Mouse (Mus musculus): ENCODE measurements around the gene Mks1. TPM values are rescaled to one million over a fixed set of nuclear protein-coding genes. Genes with fewer than 3 reads are reported as not detected.

Mks1 gene
- polyA plus RNA-seq (2015; fragmentation: Illumina TruSeq; extraction: RNeasy Lipid Tissue Mini Kit (QIAGEN cat#74804); ENCODE audit: low read depth, low replicate concordance): 5.4 TPM

DNA sequence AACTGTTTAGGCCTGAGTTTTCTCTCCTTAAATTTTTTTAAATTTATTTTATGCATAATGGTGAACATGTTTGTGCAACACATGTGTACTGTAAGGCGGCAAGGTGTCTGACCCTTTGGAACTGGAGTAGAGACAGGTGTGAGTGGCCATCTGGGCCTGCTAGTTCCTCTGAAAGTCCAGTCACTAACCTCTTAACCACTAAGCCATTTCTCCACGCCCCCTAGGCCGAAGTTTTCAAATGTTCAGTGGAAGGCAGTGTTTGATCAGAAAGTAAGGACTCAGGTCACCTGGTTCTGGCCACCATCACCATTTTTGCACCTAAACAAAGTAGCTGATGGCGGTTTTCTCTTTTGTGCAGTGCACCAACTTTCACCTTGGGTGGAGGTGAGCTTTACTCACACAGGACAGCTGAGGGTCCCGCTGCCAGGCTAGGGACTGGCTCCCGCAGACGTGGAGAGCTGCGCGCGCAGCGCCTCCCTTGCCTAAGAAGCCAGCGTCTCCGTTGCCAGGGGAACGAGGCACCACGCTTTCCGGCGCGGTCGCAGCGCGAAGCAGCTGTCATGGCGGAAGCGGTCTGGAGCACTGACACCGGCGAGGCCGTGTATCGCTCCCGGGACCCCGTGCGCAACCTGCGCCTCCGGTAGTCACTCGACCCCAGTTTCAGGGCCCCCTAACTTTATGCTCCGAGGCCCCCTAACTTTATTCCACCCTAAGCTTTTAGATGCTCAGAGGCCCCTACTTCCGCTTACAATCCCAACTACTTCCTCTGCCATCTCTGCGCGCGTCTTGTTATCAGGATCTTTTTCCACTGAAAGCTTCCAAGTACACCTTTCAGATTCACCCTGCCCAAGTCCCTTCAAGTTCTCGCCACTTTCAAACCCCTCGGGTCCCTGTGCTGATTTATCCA is at the start of gene Mks1:
Gene Mks1, plus strand, starts transcription at position 526 of the 907 bp plus-strand sequence.

DNA sequence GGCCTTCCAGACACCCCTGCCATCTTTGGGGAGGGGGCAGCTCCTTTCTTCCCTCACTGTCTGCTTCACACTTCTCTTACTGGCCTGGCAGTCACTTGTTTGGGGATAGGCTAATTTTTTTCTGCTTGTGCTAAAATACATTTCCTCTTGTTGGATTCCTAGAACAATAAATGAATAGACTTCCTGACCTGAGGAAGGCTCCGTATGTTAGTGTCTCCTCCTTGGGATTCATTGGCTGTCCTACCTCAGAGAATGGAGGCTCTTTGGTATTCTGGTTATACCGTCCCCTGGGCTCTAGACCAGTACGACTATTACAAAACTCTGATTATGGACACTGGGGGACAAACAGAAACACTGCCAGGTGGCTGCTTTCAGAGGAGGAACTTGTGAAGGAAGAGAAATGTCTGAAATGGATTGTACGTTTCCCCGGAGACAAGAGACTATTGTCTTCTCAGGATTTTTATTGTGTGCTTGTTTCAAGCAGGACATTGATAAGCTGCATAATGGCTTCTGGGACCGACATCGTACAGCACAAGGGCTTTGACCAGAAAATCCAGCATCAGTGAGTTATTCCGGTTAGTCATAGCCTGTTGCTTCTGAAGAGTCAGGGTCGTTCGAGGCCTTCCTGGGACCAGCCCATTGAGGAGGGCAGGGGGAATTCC is 24.6 kb upstream of the Mks1 start, which contains the start of gene Lpo:
Gene Lpo, minus strand, starts transcription at position 51 of the 662 bp plus-strand sequence.

DNA sequence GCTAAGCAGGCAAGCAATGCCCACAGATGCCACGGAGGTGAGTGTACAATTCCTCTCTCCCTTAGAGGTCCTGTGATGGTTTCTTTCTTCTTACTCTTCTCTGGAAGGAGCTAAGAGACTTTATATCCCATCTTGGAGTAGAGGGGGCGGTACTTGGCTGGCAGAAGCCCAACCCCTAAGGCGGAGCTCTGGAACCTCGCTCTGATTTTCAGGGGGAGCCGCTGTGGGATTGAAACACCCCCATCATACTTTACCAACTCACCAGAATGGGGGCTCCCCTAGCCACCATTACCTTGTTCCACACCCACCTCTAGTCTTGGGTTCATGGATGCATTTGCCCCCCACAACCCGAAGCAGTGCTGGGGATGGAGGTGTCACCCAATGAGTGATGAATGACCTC is 22.4 kb downstream of the Mks1 start, which contains the start of gene Epx:
Gene Epx, minus strand, starts transcription at position 101 of the 400 bp plus-strand sequence.

DNA sequence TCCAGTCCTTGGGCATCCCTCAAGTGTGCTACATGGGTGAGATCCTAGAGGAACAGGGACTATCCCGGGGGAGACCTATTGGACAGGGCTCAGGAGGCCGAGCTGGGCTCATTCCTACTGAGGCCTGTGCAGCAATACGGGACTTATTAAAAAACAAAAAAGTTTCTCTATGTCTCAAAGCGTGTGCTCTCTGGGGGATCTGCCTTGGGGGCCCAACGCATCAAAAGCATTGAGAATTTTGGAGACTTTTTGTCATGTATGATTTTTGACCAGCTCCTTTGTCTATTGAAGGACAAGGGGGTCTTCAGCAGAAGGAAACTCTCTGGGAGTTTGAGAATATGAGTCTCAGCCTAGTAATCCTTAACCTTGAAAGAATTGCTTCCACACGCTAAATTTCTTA is 39.2 kb downstream of the Mks1 start, which contains the start of gene Olfr462:
Gene Olfr462, minus strand, starts transcription at position 101 of the 400 bp plus-strand sequence.

DNA sequence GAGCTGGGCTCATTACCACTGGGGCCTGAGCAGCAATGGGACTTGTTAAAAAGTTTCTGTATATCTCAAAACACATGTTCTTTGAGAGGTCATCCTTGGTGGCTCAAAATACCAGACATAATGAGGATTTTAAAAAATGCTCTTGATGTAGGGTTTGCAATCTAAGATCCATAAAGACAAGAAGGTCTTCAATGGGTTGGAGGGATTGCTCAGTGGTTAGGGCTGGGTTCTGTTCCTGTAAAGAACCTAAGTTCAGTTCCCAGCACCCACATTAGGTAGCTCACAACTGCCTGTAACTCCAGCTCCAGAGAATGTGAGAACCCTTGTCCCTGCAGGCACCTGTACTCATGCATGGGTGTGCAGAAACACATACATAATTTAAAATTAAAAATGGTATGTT is 44.3 kb downstream of the Mks1 start, which contains the start of gene Olfr463:
Gene Olfr463, minus strand, starts transcription at position 101 of the 400 bp plus-strand sequence.

Other genes with a start within 250 kb of the Mks1 start
- 0.43 TPM for gene Hsf5, start 236.1 kb upstream of the Mks1 start, polyA plus RNA-seq (2015; fragmentation: Illumina TruSeq; extraction: RNeasy Lipid Tissue Mini Kit (QIAGEN cat#74804); ENCODE audit: low read depth, low replicate concordance)
- gene Rnf43, start 190.5 kb upstream of the Mks1 start, polyA plus RNA-seq (2015; fragmentation: Illumina TruSeq; extraction: RNeasy Lipid Tissue Mini Kit (QIAGEN cat#74804); ENCODE audit: low read depth, low replicate concordance): 1.7 TPM
- 169 TPM for gene Supt4a, start 115.7 kb upstream of the Mks1 start, polyA plus RNA-seq (2015; fragmentation: Illumina TruSeq; extraction: RNeasy Lipid Tissue Mini Kit (QIAGEN cat#74804); ENCODE audit: low read depth, low replicate concordance)
- 145 TPM for gene Tspoap1, start 92.7 kb upstream of the Mks1 start, polyA plus RNA-seq (2015; fragmentation: Illumina TruSeq; extraction: RNeasy Lipid Tissue Mini Kit (QIAGEN cat#74804); ENCODE audit: low read depth, low replicate concordance)
- gene Mpo, start 59.6 kb upstream of the Mks1 start, polyA plus RNA-seq (2015; fragmentation: Illumina TruSeq; extraction: RNeasy Lipid Tissue Mini Kit (QIAGEN cat#74804); ENCODE audit: low read depth, low replicate concordance): not detected
- gene Lpo, start 24.9 kb upstream of the Mks1 start, polyA plus RNA-seq (2015; fragmentation: Illumina TruSeq; extraction: RNeasy Lipid Tissue Mini Kit (QIAGEN cat#74804); ENCODE audit: low read depth, low replicate concordance): 3.9 TPM
- 0.27 TPM for gene Epx, start 22.3 kb downstream of the Mks1 start, polyA plus RNA-seq (2015; fragmentation: Illumina TruSeq; extraction: RNeasy Lipid Tissue Mini Kit (QIAGEN cat#74804); ENCODE audit: low read depth, low replicate concordance)
- not detected for gene Olfr462, start 39.1 kb downstream of the Mks1 start, polyA plus RNA-seq (2015; fragmentation: Illumina TruSeq; extraction: RNeasy Lipid Tissue Mini Kit (QIAGEN cat#74804); ENCODE audit: low read depth, low replicate concordance)
- not detected for gene Olfr463, start 44.2 kb downstream of the Mks1 start, polyA plus RNA-seq (2015; fragmentation: Illumina TruSeq; extraction: RNeasy Lipid Tissue Mini Kit (QIAGEN cat#74804); ENCODE audit: low read depth, low replicate concordance)
- gene Olfr464, start 67.8 kb downstream of the Mks1 start, polyA plus RNA-seq (2015; fragmentation: Illumina TruSeq; extraction: RNeasy Lipid Tissue Mini Kit (QIAGEN cat#74804); ENCODE audit: low read depth, low replicate concordance): 1.3 TPM
- 630 TPM for gene Dynll2, start 134.3 kb downstream of the Mks1 start, polyA plus RNA-seq (2015; fragmentation: Illumina TruSeq; extraction: RNeasy Lipid Tissue Mini Kit (QIAGEN cat#74804); ENCODE audit: low read depth, low replicate concordance)
- 196 TPM for gene Srsf1, start 194.2 kb downstream of the Mks1 start, polyA plus RNA-seq (2015; fragmentation: Illumina TruSeq; extraction: RNeasy Lipid Tissue Mini Kit (QIAGEN cat#74804); ENCODE audit: low read depth, low replicate concordance)
- gene Vezf1, start 215.1 kb downstream of the Mks1 start, polyA plus RNA-seq (2015; fragmentation: Illumina TruSeq; extraction: RNeasy Lipid Tissue Mini Kit (QIAGEN cat#74804); ENCODE audit: low read depth, low replicate concordance): 24.2 TPM
- gene Cuedc1, start 244.8 kb downstream of the Mks1 start, polyA plus RNA-seq (2015; fragmentation: Illumina TruSeq; extraction: RNeasy Lipid Tissue Mini Kit (QIAGEN cat#74804); ENCODE audit: low read depth, low replicate concordance): 24.4 TPM